Mouse (Mus musculus): Measurements from ENCODE around the gene Noto. TPM values are rescaled to one million over a fixed set of nuclear protein-coding genes. Genes with fewer than 3 reads are reported as not detected.

Noto gene
- polyA plus RNA-seq, 1 experiment from 2014 or later = not detected

DNA sequence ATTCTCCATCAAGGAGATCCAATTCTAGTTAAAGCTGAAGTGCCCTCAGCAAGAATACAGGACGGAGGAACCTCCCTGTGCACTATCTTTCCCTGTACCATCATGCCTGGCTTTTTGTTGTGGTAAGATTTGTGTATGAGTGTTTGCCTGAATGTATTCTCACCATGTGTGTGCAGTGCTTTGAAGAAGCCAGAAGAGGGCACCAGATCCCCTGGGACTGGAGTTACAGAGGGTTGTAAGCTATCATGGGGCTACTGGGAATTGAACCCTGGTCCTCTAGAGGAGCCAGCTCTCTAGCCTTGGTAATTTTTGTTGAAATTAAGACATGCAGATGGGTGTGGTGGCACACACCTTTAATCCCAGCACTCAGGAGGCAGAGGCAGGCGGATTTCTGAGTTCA is 28.3 kb upstream of the Noto start:
- Histone ChIP-seq H3K4me3 (replicated peaks; ENCODE audit: low read depth, low read length) (no peak overlapping the region), H3K4me2 (ENCODE audit: low read length) (no peak overlapping the region), H3K27ac (no peak overlapping the region), H3K27me3 (ENCODE audit: insufficient read depth, low read length) (no peaks in the 10 kb centered on the region), H3K4me1 (replicated peaks; ENCODE audit: insufficient read depth, low read length) (no peaks in the 10 kb centered on the region), H3K36me3 (ENCODE audit: insufficient read depth, low read length) (no peaks in the 10 kb centered on the region), H3K9ac (ENCODE audit: low read depth, low read length) (no peak overlapping the region), H3K9me3 (replicated peaks; ENCODE audit: low read length) (no peaks in the 10 kb centered on the region)
- DNase-seq (ENCODE audit: low spot score) = no peak
- no peak for ATAC-seq (replicated peaks; ENCODE audit: low FRiP score, low read depth)
- no peak for TF ChIP-seq CTCF (IDR thresholded peaks at IDR 0.05; ENCODE audit: low read depth)
- 84% methylated on average over 2 of the region's 2 CpGs for WGBS

DNA sequence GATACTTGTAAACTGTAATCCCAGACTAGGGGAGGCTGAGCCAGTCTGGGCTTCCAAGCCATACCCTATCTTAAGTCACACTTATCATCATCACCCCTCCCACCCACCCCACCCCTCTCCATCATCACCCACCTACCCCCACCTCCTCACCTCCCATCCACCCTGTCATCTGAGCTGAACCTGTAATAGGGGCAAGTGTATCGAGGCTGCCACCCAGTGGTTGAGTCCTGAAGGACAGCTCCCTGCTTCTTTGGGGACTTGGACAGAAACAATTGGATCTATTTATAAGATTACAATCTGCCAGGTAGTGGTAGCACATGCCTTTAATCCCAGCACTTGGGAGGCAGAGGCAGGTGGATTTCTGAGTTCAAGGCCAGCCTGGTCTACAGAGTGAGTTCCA is 26.5 kb upstream of the Noto start:
- Histone ChIP-seq H3K9ac (ENCODE audit: low read depth, low read length) (no peak overlapping the region), H3K27me3 (ENCODE audit: insufficient read depth, low read length) (no peaks in the 10 kb centered on the region), H3K36me3 (ENCODE audit: insufficient read depth, low read length) (no peaks in the 10 kb centered on the region), H3K4me3 (replicated peaks; ENCODE audit: low read depth, low read length) (no peak overlapping the region), H3K9me3 (replicated peaks; ENCODE audit: low read length) (no peaks in the 10 kb centered on the region), H3K27ac (no peak overlapping the region), H3K4me2 (ENCODE audit: low read length) (no peak overlapping the region), H3K4me1 (replicated peaks; ENCODE audit: insufficient read depth, low read length) (no peaks in the 10 kb centered on the region)
- ATAC-seq (replicated peaks; ENCODE audit: low FRiP score, low read depth) = no peak
- 14% methylated on average over 1 of the region's 1 CpGs for WGBS
- DNase-seq (ENCODE audit: low spot score) = no peak
- TF ChIP-seq CTCF (IDR thresholded peaks at IDR 0.05; ENCODE audit: low read depth) = peak; percentile 66

DNA sequence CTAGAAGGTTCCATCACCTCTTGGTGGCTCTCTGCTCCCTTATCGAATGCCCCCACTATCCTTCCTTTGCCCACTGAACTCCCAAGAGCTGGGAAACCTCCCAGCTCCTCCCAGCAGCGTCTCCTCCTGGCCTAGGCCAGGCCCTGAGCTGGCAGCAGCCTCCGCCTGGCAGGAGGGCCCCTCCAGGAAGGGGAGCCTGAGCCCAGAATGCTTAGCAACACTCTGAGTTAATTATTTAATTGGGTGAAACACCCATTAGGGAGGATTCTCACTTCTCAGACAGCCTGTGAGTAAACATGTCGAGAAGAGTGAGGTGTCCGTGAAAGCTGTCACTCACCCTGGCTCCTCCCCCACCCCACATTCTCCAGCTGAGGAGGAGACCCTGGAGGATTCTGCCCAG is 24.0 kb upstream of the Noto start:
- H3K27ac ChIP-seq = no peak overlapping the region
- TF ChIP-seq CTCF (IDR thresholded peaks at IDR 0.05; ENCODE audit: low read depth) = 0 out of 2 replicates have a peak, but pooled peaks have one; percentile 6
- H3K27me3 ChIP-seq (ENCODE audit: insufficient read depth, low read length) = no peaks in the 10 kb centered on the region
- DNase-seq (ENCODE audit: low spot score) (no peak), ATAC-seq (replicated peaks; ENCODE audit: low FRiP score, low read depth) (peak; percentile 49; the same call in 1 of the 2 replicates)
- H3K9ac ChIP-seq (ENCODE audit: low read depth, low read length) = no peak overlapping the region
- no peaks in the 10 kb centered on the region for H3K4me1 ChIP-seq (replicated peaks; ENCODE audit: insufficient read depth, low read length)
- no peaks in the 10 kb centered on the region for H3K9me3 ChIP-seq (replicated peaks; ENCODE audit: low read length)
- no peaks in the 10 kb centered on the region for H3K36me3 ChIP-seq (ENCODE audit: insufficient read depth, low read length)
- no peak overlapping the region for H3K4me2 ChIP-seq (ENCODE audit: low read length)
- no peak overlapping the region for H3K4me3 ChIP-seq (replicated peaks; ENCODE audit: low read depth, low read length)
- 29% methylated on average over 5 of the region's 5 CpGs for WGBS

DNA sequence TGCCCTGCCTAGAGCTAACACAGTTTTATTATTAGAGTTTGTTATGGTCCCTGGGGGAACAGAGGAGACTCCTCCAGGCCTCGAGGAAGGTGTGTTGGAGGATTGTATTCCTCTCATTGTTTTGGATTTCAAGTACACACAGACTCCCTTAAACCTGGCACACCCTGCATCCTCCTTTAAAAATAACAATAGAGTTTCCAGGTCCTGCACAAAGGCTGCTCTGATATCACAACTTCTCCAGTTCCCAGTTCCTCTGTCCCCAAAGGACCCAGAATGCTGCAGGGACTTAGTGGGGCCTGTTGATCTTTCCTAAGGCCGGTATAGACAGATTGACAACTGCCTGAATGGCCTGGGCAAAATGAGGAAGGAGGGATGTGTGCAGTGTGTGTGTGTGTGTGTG is 21.1 kb upstream of the Noto start:
- H3K9me3 ChIP-seq (replicated peaks; ENCODE audit: low read length) = no peaks in the 10 kb centered on the region
- no peak overlapping the region for H3K27ac ChIP-seq
- H3K4me2 ChIP-seq (ENCODE audit: low read length) = no peak overlapping the region
- no peak for TF ChIP-seq CTCF (IDR thresholded peaks at IDR 0.05; ENCODE audit: low read depth)
- no peak overlapping the region for H3K9ac ChIP-seq (ENCODE audit: low read depth, low read length)
- no peaks in the 10 kb centered on the region for H3K4me1 ChIP-seq (replicated peaks; ENCODE audit: insufficient read depth, low read length)
- 17% methylated on average over 2 of the region's 2 CpGs for WGBS
- no peak for DNase-seq (ENCODE audit: low spot score)
- H3K36me3 ChIP-seq (ENCODE audit: insufficient read depth, low read length) = no peaks in the 10 kb centered on the region
- no peak for ATAC-seq (replicated peaks; ENCODE audit: low FRiP score, low read depth)
- no peak overlapping the region for H3K4me3 ChIP-seq (replicated peaks; ENCODE audit: low read depth, low read length)
- H3K27me3 ChIP-seq (ENCODE audit: insufficient read depth, low read length) = 0 out of 2 replicates have a peak, but pooled peaks cover 3% of the 10 kb centered on the region

DNA sequence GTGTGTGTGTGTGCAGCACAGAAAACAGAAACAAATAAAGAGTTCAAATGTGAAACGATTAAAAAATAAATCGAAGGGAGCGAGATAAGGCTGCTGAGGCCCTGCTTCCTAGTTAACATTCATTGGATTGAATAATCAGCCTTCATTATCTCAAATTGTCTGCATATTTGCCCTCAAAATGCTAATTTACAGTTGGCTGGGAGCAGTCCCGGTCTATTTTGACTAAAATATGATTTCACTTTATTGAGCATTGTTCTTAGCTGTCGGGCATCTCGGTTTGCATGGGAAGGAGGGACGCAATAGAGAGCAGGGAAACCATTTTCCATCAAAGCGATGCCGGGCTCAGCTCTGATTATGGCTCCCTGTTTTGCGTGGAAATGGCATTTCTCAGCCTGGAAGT is 20.6 kb upstream of the Noto start:
- TF ChIP-seq CTCF (IDR thresholded peaks at IDR 0.05; ENCODE audit: low read depth) = no peak
- Histone ChIP-seq H3K27me3 (ENCODE audit: insufficient read depth, low read length) (0 out of 2 replicates have a peak, but pooled peaks cover 7% of the 10 kb centered on the region), H3K4me2 (ENCODE audit: low read length) (no peak overlapping the region), H3K4me3 (replicated peaks; ENCODE audit: low read depth, low read length) (no peak overlapping the region), H3K9ac (ENCODE audit: low read depth, low read length) (no peak overlapping the region), H3K27ac (no peak overlapping the region), H3K4me1 (replicated peaks; ENCODE audit: insufficient read depth, low read length) (no peaks in the 10 kb centered on the region), H3K9me3 (replicated peaks; ENCODE audit: low read length) (no peaks in the 10 kb centered on the region), H3K36me3 (ENCODE audit: insufficient read depth, low read length) (no peaks in the 10 kb centered on the region)
- DNase-seq (ENCODE audit: low spot score) = no peak
- 68% methylated on average over 10 of the region's 10 CpGs for WGBS
- no peak for ATAC-seq (replicated peaks; ENCODE audit: low FRiP score, low read depth)

DNA sequence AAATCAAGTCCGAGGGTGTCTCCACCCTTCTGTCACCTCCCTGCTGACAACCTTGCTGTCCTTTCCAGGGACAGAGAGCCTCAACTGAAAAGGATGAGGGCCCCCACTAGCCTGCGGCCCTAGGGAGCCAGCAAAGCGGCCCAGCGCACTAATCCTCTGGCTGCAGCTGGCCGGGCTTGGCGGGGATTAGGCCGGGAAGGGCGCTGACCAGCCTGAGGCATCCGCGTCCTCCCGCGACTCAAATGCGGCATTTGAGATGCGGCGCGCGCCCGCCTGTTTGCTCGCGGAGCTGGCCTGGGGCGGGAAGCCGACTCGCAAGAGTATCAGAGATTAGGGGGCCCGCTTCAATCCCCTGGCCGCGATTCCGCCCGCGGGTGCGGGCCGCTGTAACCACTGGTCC is 14.7 kb upstream of the Noto start:
- ATAC-seq (replicated peaks; ENCODE audit: low FRiP score, low read depth) = no peak
- H3K4me3 ChIP-seq (replicated peaks; ENCODE audit: low read depth, low read length) = peak overlapping the region; percentile 5
- 4% methylated on average over 31 of the region's 31 CpGs for WGBS

DNA sequence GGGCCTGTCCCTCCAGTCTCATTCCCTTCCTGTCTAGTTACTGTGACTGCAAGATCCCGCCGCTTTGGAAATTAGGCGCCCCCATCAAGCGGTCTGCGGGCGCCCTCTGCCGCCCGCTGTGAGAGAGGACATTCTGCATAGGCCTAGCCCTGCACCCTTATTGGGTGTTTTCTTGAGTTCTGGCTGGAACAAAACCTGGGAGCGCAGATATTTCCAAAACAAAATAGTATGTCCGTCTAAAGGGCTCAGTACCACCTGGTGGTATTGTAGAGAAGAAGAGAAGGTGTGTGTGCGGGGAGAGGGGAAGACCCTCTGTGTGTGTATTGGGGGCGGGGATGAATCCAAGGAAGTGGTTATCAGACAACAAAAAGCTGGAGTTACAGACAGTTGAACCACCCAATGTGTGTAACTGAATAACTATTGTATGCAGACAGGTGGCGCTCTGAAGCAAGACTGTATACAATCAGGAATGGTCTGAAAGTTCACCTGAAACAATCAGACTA is 12.9 kb upstream of the Noto start:
- Histone ChIP-seq H3K4me2 (ENCODE audit: low read length) (peak overlapping the region; percentile 36; the same call in 1 of the 2 replicates), H3K4me1 (replicated peaks; ENCODE audit: insufficient read depth, low read length) (peaks cover 3% of the 10 kb centered on the region; the same call in 1 of the 2 replicates), H3K9me3 (replicated peaks; ENCODE audit: low read length) (no peaks in the 10 kb centered on the region), H3K27me3 (ENCODE audit: insufficient read depth, low read length) (peaks cover 26% of the 10 kb centered on the region), H3K9ac (ENCODE audit: low read depth, low read length) (no peak overlapping the region), H3K4me3 (replicated peaks; ENCODE audit: low read depth, low read length) (no peak overlapping the region), H3K27ac (no peak overlapping the region), H3K36me3 (ENCODE audit: insufficient read depth, low read length) (no peaks in the 10 kb centered on the region)
- WGBS = 13% methylated on average over 13 of the region's 13 CpGs
- peak; percentile 82 for ATAC-seq (replicated peaks; ENCODE audit: low FRiP score, low read depth)
- TF ChIP-seq CTCF (IDR thresholded peaks at IDR 0.05; ENCODE audit: low read depth) = peak; percentile 86
- peak; percentile 93 for DNase-seq (ENCODE audit: low spot score)

More for the DNA sequence above, 14.7 kb upstream of the Noto start:
- peak overlapping the region; percentile 46; the same call in 1 of the 2 replicates for H3K9ac ChIP-seq (ENCODE audit: low read depth, low read length)
- H3K27ac ChIP-seq = no peak overlapping the region
- no peaks in the 10 kb centered on the region for H3K9me3 ChIP-seq (replicated peaks; ENCODE audit: low read length)
- no peaks in the 10 kb centered on the region for H3K36me3 ChIP-seq (ENCODE audit: insufficient read depth, low read length)
- H3K4me1 ChIP-seq (replicated peaks; ENCODE audit: insufficient read depth, low read length) = peaks cover 3% of the 10 kb centered on the region; the same call in 1 of the 2 replicates
- peak overlapping the region; percentile 45 for H3K4me2 ChIP-seq (ENCODE audit: low read length)
- H3K27me3 ChIP-seq (ENCODE audit: insufficient read depth, low read length) = peaks cover 26% of the 10 kb centered on the region
- DNase-seq (ENCODE audit: low spot score) = no peak
- TF ChIP-seq CTCF (IDR thresholded peaks at IDR 0.05; ENCODE audit: low read depth) = no peak

All from kidney, postnatal 0 days (tissue).